Mouse (Mus musculus) lung, embryonic 16.5 days (tissue): ENCODE measurements around the gene Gm14124. TPM values are rescaled to one million over a fixed set of nuclear protein-coding genes. Genes with fewer than 3 reads are reported as not detected.
"Not testable (repeated sequence)": the region's sequence is repeated elsewhere in the genome, so short reads cannot be mapped to it uniquely, and the experiment has no call there.

Source experiments
- ATAC-seq: fragments of 200-750 bp; cut with Nextera tagmentation; 2 replicates; pipeline ENCODE4 v1.8.0; 2017; ENCODE audit warnings: low read depth, mild to moderate bottlenecking, moderate library complexity
- H3K27ac ChIP-seq: fragments of 300-500 bp; sonication (generic); 2 replicates; pipeline ENCODE4 v1.5.1; 2014; ENCODE audit warnings: mild to moderate bottlenecking, control low read depth, low read length
- H3K27me3 ChIP-seq: fragments of 300-500 bp; sonication (generic); 2 replicates; pipeline ENCODE4 v1.6.1; 2014; ENCODE audit warnings: low read depth, low read length, mixed read lengths; ENCODE audit not compliant: control insufficient read depth, insufficient read depth
- H3K36me3 ChIP-seq: fragments of 300-500 bp; sonication (generic); 2 replicates; pipeline ENCODE4 v1.6.1; 2014; ENCODE audit warnings: low read length; ENCODE audit not compliant: control insufficient read depth, insufficient read depth
- H3K4me1 ChIP-seq: fragments of 300-500 bp; sonication (generic); replicated peaks from 2 replicates; pipeline ENCODE4 v1.6.1; 2014; ENCODE audit warnings: low read length, mixed read lengths; ENCODE audit not compliant: control insufficient read depth, insufficient read depth
- H3K4me2 ChIP-seq: fragments of 300-500 bp; sonication (generic); 2 replicates; pipeline ENCODE4 v1.6.1; 2014; ENCODE audit warnings: low read depth, low read length, control low read depth
- H3K4me3 ChIP-seq: fragments of 300-500 bp; sonication (generic); 2 replicates; pipeline ENCODE4 v1.5.1; 2014; ENCODE audit warnings: mild to moderate bottlenecking, low read length, control low read depth
- H3K9ac ChIP-seq: fragments of 300-500 bp; sonication (generic); 2 replicates; pipeline ENCODE4 v1.6.1; 2014; ENCODE audit warnings: low read length, control low read depth
- H3K9me3 ChIP-seq: fragments of 300-500 bp; sonication (generic); 2 replicates; pipeline ENCODE4 v1.6.1; 2016; ENCODE audit warnings: low read length; ENCODE audit not compliant: control insufficient read depth
- WGBS: fragments of 180-500 bp; shearing (Covaris S2); extraction: QIAGEN DNeasy Blood & Tissue Kit; methylation state at CpG from one replicate; pipeline ENCODE4 v1.1.7; 2014; 5-methylcytosine and 5-hydroxymethylcytosine counted together
- polyA plus RNA-seq: library from polyadenylated mRNA; unstranded; fragments of >200 nt; fragmentation: Nextera tagmentation; extraction: Ambion mirVana; gene quantifications from 2 replicates; pipeline ENCODE4 v1.2.1, GENCODE M21; 2015

Gm14124 gene
- polyA plus RNA-seq, 1 experiment from 2014 or later = 0.05 TPM

DNA sequence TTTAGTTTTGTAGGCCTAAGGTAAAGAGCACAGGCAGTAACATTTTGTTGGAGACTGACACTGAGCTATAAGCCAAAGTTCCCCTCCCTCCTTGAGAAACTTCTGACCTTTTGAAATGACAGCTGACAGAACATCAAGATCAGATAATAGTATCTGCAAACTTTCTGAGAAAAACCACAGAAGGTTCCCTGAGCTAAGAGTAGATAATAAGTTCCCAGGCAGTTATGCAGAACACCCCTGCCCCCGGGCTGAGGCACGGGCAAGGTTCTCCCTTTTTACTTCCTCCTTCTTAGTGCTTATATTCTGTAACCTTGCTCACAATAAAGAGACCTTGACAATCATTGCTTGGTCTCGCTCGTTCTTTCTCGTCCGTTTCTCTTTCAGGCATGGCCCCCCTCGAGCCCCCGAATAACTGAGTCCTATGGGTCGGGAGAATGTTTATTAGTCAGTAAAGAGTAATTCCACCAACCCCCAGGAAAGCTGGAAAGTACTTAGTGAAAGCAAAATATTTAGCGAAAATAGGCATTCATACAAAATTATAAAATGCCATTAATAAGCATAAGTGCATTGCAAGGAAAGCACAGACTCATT, 50.0 kb downstream of the Gm14124 start:
- ATAC-seq = no peak
- H3K36me3 ChIP-seq = no peaks in the 10 kb centered on the region
- no peaks in the 10 kb centered on the region for H3K4me1 ChIP-seq
- H3K9ac ChIP-seq = no peak overlapping the region
- no peak overlapping the region for H3K4me3 ChIP-seq
- H3K4me2 ChIP-seq = no peak overlapping the region
- WGBS = 82% methylated on average over 10 of the region's 10 CpGs
- H3K27ac ChIP-seq = no peak overlapping the region
- no peaks in the 10 kb centered on the region for H3K9me3 ChIP-seq
- H3K27me3 ChIP-seq = no peaks in the 10 kb centered on the region

DNA sequence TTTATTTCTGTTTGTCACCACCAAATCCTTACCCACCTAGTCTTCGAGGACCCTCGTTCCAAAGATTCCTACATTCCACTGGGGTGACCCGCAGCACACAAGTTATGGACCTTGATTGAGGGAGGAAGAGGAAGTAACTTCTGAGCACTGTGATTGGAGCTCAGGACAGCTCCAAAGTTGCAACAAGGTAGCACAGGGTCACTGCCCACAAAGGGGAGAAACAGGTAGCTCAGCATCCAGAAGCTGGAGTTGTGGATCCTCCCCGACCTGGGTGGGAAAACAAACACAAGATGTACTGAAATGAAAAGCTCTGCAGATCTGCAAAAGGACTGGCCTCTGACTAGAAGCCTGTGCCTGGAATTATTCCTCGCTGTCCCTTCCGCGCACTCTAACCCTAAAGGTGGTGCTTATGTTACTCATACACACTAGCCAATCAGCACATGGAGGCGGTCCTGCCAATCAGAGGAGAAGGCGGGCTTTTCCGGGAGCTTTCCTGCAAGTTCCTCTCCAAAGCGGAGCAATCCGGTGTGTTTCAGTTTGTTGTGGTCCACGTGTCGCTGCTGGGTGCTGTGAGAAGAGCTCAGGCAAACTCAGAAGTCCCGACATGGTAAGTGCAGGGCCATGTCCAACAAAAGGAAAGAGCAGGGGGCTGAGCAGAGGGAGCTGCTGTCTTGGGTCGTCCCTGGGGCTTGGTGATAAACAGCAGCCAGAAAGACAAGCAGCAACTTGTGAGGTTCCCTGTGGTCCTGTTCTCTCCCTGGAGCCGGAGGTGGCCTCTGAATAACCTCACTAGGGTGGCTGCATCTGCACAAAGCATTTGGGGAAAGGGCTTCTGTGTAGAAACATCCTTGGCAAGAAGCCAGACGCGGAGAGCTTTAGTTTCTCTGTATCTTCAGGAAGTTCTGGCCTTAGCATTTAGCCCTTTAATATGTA, 53.9 kb downstream of the Gm14124 start:
- peak overlapping the region; percentile 63 for H3K4me2 ChIP-seq
- peak overlapping the region; percentile 71 for H3K4me3 ChIP-seq
- WGBS = 7% methylated on average over 19 of the region's 19 CpGs
- peak; percentile 100 for ATAC-seq
- peak overlapping the region; percentile 68 for H3K27ac ChIP-seq
- H3K27me3 ChIP-seq, H3K9me3 ChIP-seq, H3K4me1 ChIP-seq, H3K36me3 ChIP-seq: not testable (repeated sequence)
- H3K9ac ChIP-seq = peak overlapping the region; percentile 77

DNA sequence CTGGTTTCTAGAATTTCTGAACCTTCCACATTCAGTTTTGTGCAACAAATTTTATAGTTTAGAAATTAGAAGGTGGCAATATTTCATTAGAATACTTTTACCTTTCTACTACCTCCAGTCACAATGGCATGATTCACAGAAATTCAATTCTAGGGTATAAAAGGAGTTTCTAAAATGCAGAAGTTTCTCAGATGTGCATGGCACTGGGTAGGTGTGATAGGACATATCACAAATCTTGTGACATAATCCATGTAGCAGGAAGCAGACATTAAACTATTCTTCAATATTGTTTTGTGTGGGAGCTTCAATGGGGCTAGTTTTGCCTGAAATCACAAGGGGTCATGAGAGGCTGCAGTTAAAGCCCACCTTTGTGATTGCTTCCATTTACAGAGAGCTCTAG, 58.8 kb downstream of the Gm14124 start:
- H3K4me2 ChIP-seq = no peak overlapping the region
- H3K27me3 ChIP-seq = no peaks in the 10 kb centered on the region
- H3K4me3 ChIP-seq = no peak overlapping the region
- H3K27ac ChIP-seq = no peak overlapping the region
- H3K9me3 ChIP-seq = peaks cover 18% of the 10 kb centered on the region
- peaks cover 24% of the 10 kb centered on the region for H3K36me3 ChIP-seq
- H3K4me1 ChIP-seq = no peaks in the 10 kb centered on the region
- no peak for ATAC-seq
- no peak overlapping the region for H3K9ac ChIP-seq

DNA sequence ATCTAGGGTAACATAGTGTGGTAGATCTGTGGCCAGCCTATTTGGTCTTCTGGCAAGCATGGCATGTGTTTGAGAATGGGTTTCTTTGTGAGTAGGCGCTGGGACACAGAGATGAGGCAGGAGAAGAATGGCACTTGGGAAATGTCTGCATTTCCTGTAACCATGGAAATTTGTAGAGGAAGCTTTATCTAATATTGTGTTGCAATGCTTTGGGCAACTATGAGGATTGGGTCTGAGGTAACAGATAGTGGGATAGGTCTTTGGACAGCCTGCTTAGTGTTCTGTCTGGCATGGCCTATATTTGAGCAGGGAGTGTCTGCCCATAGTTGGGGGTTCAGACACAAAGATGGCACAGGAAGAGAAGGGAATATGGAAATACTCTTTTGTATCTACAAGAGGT, 61.7 kb downstream of the Gm14124 start:
- no peak overlapping the region for H3K9ac ChIP-seq
- peaks cover 29% of the 10 kb centered on the region for H3K36me3 ChIP-seq
- peaks cover 28% of the 10 kb centered on the region for H3K9me3 ChIP-seq
- H3K4me2 ChIP-seq = no peak overlapping the region
- ATAC-seq = no peak
- no peaks in the 10 kb centered on the region for H3K4me1 ChIP-seq
- H3K27ac ChIP-seq = no peak overlapping the region
- H3K27me3 ChIP-seq = no peaks in the 10 kb centered on the region
- 96% methylated on average over 1 of the region's 1 CpGs for WGBS
- H3K4me3 ChIP-seq = no peak overlapping the region

Other genes with a start within 250 kb of the Gm14124 start
- gene Zfp120, start 120.8 kb upstream of the Gm14124 start, polyA plus RNA-seq = 9.8 and 9.9 TPM in 2 replicates
- gene Gm10770, start 77.8 kb upstream of the Gm14124 start, polyA plus RNA-seq = not detected in 2 replicates
- gene Gm14139, start 75.8 kb upstream of the Gm14124 start, polyA plus RNA-seq = not detected in 2 replicates
- gene Zfp937, start 39.4 kb upstream of the Gm14124 start, polyA plus RNA-seq = 11.3 and 12.1 TPM in 2 replicates
- gene Gm21994, start 1.9 kb upstream of the Gm14124 start, polyA plus RNA-seq = 4.4 and 4.8 TPM in 2 replicates
- gene Gm10130, start 66.2 kb downstream of the Gm14124 start, polyA plus RNA-seq = 2.2 TPM in 2 replicates
- gene 3300002I08Rik, start 105.2 kb downstream of the Gm14124 start, polyA plus RNA-seq = 7.0 and 7.1 TPM in 2 replicates
- gene Zfp442, start 194.0 kb downstream of the Gm14124 start, polyA plus RNA-seq = 7.1 and 7.7 TPM in 2 replicates
- 0.10 TPM in 1 of 2 replicates, not detected in the other for gene Zfp345, start 227.6 kb downstream of the Gm14124 start, polyA plus RNA-seq